Mouse (Mus musculus) cerebellum, postnatal 14 days (tissue): ENCODE measurements around the gene Grap2.
A peak's percentile ranks its signal among the peaks of the same experiment; 100 is the strongest.

Experiments used
- DNase-seq, 2 experiments: peaks; one replicate each; pipeline ENCODE4 v3.0.0; 2021; ENCODE audit warnings: mixed read lengths in 2 of 2

Gene Grap2

DNA sequence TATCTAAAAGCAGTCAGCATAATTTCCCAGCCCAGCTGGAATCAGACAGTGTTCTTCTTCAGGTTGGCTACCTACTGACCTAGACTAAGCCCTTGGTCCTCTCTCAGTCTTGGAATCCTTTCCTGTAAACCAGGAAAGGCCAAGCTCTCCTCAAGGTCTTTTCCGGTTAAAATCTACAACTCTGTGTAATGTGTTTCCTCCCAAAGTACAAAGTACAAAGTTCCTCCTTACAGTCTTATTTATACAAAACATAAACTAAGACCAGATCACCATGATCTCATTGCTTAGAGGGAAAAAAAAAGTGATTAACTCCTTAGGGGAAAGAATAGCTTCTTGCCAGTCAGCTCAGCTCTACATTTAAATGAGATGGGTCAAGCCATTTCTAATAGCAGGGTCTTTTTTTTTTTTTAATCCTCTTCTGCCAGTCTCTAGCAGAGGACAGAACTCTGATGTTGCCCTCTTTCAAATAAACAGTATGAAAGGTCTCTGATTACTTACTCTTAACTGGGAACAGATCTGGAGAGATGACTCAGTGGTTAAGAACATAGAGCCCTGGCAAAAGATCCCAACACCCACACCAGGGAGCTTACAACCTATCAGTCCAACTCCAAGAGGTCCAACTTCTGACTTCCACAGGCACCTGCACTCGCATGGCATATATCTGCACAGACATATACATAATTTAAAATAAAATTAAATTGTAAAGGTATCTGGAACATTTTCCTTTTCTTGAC lies 69.5 kb downstream of the Grap2 start:
- no peak for DNase-seq

DNA sequence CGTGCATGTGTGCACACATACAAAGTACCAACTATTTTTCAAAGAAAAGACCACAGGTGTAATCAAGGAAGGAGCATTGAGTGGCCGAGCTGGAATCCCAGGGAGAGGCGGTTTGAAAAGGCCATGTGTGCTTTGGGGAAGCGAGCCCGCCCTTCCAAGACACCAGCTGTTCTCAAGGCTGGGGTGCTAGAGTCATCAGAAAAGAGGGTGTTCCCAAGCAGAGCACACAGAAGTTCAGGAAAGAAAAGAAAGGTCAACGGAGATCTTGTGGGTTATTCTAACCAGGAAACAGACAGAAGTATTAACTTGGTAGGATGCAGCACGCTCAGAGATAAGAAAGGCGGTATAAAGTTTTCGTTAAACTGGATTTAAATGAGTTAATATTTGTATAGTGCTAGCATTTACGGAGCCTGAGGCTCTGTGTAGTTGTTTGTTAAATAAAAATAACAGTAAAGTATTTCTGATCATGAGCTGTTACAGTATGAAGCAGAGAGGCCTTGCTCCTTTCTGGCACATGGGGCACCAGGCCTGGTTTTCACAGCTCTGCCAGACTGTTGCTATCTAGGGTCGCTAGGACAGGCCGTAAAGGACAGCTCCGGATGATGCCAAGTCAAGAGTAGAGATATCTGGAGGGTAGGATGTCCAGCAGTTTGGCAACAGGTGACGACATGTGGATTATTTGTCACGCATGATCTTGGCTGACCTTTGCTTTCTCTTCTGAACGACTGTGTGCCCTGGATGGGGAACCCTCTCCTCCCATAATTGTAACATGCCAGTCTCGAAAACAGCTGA lies 72.8 kb downstream of the Grap2 start:
- DNase-seq = no peak

DNA sequence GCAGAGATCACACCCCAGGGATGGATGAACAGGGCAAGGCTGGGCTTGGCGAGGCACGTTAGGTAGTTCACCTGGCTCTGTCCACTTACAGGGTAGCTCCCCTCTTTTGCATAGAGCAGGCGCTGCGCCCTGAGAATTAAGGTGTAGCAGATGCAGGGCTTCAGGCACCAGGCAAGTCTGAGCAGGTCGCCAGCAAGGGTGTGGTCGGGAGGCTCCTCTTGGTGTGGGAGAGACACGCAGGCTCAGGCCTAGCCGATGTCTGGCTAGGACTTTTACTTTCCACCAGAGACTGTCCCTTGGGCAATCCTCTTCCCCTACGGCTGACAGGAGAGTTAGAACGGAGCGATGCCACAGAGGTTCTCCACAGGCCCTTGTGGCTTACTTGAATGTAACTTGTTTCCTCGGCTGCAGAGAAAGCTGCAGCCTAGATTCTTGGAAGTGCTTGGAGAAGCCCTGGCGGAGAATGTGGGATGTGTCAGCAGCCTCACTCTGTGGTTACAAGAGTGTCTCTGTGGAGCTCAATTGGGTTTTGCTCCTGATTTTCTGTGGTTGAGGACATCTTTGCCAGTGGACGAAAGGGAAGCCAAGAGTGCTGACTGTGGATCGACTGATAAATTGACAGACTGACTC lies 76.7 kb downstream of the Grap2 start:
- no peak for DNase-seq

DNA sequence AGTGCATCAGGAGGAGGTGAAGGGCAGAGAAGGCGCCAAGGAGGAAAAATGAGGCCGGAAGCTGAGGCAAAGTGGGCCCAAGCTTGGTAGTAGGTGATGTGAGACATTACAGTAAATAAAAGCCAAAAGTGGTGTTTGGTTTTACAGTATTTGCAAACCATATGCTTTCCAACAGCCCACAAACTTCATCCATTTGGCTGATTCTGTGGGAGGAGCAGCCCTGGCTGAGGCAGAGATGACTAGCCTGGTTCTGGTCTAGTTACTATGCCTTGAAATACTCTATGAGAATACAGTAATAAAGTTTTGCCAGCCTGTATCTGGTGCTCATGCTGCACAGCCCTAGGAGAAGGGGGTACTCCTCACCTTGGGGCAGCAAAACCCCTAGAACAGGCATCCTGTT lies 78.0 kb downstream of the Grap2 start:
- DNase-seq = no peak

DNA sequence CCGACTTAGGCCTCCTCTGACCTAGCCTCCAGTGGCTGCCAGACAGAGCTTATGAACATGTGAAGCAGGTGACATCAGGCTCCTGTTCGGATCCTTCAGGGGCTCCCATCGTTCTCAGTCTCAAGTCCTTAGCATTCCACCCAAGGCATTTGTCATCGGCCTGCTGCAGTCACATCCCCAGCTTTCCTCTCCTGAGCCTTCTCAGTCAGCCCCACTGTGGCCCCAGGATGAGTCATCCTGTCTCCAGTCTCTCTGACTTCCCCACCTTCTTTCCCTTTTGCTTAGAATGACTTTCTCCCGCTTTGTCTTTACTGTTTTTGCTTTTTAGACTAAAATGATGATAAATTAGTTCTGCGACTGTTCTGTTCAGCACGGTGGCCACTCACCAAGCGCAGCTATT lies 81.5 kb downstream of the Grap2 start:
- no peak for DNase-seq

DNA sequence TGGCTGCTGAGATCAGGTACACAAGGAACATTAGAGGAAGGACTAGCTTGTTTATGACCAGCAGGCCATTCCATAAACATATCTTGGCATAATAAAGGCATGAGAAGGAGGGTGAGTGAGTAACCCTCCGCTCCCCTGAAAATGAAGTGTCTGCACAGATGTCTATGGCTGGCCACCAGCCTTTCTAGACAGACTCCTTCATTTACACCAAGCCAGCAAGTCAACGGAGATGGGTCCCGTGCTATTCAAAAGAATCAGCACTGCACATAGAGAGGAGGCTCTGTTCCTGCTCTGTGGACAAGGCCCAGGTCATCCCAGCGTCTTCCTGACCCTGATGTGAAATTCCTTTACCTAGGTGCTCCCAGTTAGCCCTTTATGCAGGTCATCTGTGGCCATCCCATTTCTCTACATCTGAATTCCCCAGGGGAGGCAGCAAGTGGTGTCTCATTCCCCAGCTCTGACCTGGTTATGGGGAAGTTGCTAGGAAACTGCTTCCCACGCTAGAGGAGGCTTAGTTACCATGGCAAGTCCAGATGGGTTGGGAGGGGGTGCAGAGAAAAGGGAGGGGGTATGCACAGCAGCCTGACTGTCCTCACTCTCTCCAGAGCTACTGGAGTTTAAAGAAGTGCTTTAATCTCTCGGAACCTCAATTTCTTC lies 86.5 kb downstream of the Grap2 start:
- DNase-seq = no peak

DNA sequence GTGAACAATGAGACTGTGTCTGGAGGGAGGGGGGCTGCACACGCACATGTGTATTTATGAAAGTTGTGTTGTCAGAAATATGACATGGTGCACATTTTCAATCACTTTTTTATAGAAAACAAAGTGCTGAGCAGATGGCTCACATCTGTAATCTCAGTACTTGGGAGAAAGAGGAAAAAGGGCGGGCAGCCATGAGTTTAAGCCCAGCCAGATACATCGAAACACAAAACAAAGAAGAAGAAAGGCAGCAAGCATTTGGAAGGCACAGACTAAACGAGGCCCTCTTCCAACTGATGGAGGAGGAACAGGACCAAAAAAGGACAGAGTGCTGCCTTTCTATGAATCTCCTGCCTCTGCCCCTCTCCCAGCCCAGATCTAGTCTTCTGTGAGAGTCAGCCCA lies 88.6 kb downstream of the Grap2 start:
- DNase-seq = no peak

DNA sequence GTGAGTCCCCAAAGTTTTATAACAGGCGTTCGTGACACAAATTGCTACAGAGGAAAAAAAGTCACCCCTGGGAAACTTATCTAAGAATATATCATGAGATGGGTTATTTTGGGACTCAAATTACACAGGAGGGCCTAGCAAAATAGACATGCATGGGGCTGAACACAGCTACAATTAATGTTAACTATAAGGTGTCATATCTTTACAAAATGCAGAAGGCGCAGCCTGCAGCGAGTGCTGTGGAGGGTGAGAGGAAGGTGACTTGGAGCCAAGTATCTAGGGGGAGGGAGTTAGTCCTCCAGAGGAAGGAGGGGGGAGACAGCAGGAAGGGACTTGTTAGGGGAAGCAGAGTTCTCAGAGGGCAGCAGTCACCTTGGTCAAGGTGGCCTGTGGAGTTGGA lies 92.0 kb downstream of the Grap2 start:
- no peak for DNase-seq

DNA sequence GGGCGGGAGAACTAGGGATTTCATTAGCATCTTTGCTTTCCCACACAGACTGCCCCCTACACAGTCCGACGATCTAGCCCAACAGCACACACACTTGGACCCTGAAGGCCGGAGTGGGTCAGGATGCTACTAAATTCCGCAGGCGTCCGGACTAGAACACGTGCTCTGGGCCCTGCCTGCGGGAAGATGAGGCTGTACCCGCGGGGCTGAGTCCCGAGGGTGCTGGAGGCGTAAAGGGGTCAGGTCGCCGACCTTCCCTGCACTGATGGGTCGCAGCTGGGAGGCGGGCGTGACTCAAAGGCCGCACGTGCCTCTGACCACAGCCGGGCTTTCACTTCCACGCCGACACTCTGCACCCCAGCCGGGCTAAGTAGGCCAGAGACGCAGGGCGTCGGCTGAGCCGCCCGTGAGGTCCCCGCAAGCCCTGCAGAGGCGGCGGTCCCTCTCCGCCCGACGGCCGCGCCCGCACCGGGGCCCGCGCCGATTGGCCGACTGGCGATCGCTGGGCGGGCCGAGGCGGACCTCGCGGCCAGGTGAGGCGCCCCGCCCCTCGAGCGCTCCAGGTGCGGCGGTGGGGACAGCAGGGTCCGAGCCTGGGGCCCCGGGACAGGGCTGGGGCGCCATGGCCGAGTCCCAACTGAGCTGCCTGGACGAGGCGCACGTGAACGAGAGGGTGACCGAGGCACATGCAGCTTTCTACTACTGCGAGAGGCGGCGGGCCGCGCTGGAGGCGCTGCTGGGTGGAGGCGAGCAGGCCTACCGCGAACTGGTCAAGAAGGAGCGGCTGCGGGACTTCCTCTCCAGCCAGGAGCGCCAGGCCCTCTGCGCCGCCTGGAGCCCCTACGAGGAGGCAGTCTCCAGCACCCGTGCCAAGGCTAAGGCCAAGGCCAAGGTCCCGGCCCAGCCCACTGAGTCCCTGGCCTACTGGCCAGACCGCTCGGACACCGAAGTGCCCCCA lies 99.2 kb downstream of the Grap2 start, which contains the start of gene Fam83f:
Fam83f (plus strand) TSS at position 553 of the 958 bp plus-strand sequence.
- DNase-seq = no peak

DNA sequence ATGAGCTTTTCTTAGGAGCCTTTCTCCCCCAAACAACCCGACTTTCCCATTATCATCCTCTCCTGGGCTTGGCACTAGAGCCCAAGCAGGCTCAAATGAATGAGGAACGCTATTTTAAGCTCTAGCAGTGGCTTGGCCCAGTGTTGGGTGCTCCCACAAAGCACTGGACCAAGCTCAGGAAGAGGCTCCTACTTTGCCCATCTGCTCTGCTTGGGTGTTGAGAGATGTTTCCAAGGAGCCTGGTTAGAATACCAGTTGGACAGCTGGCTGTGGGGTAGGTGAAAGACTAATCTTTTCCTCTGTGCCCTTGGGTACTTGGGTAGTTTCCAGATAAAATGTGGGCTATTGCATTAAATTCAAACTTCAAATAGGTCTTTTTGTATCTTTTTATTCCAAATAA lies 100.4 kb downstream of the Grap2 start:
- no peak for DNase-seq

DNA sequence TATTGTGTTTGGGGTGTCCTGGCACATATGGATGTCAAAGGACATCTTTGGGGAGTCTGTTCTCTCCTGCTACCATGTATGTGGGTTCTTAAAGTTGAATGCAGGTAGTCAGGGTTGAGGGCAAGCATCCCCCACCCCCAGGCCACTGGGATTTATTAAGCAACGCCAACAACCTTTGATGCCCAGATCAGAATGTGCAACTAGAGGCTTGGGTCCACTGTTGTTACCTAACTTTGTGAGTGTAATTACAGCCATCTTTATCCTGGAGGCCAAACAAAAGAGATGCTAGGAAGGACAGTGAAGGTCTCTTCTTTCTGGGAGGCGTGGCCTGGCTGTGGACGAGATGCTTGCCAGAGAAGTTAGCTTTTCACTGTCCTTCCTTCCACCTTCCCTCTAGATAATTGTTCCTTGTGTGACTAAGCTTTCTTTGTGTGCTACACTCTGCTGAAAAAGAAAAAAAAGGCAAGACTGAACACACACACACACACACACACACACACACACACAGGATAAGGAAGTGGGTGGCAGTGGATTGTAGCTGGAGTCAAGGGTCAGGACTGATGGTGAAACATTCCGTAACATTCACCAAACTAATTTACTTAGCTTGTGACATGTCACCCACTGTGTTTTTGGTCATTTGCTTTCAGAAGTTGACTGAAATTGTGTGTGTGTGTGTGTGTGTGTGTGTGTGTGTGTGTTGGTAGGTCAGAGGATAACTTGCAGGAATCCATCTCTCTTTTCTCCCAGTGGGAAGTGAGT lies 101.1 kb downstream of the Grap2 start:
- DNase-seq = no peak

DNA sequence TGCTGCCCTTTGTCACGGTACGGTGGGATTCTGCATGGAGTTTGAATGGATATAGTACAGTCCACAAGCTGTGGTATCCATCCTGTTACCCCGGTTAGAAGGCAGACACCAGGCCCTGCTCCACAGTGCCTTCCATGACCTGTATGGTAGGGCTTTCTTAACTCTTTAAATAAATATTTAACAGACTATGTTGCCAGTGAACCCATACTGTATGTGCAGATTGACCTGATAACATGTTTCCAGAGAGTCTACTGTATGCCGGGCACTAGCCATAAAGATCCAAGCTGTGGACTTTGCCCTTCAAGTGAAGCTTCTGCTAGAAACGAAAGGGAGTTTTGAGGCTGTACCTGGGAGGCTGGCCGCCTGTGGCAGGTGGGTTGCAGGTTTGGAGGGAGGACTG lies 102.3 kb downstream of the Grap2 start:
- no peak for DNase-seq

DNA sequence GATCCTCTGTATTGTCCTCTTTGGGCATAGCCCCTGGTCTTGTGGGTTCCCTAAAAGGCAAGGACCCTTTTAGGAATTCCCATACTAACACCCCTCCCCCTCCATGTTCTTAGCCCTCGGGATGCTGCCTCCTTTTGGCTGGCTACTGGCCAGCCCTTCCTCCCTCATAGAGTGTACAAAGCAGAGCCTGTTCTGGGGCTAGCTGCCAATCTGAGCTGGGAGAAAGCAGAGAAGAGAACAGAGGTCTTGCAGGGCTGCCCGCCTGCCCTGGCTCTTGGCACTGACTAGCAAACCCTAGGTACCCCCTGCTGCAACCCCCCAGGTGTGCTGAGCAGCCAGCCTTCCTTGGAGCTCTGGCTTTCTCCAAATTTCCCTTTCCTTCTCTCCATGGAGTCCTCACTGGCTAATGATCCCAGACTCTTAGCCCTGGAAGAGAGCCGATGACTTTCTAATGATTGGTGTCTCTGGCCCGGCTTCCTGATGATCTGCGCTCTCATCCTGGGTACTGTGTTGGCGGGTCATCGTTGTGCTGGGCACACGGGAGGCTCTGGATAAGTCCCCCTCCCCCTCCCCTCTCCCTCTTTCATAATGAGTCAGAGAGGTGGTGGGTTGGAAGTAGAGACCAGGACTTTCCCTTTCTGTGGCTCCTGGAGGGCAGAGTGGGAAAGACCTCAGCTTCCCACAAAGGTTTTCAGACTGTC lies 107.3 kb downstream of the Grap2 start:
- peak; percentile 57 to 69 for DNase-seq

DNA sequence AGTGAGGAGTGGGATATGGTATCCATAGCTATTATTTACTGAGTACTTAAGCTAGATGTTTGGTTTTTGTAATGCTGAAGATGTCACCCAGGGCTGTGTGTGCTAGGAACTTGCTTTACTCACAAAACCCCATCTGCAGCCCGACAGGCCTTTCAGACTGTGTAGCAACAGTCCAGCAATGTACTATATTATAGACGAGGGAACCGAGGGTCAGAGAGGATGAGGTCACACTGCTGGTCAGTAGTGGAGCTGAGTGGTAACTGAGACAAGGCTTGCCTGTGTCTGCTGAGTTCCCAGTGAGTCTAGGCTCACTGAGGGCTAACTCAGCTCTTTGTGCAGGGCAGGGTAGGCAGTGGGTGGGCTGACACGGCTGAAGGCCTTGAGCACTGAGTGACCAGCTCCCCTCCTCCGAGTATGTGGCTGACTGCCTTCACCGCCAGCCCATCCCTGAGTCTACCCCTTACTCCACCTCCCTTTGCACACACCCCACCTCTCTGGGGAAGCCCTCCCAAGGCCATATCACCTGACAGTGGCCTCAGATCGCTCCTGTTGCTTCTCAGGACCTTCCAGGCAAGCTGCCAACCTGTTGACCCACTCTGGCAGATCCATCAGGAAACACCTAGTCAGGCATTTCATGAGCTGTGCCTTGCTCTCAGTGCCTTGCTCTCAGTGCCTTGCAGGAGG lies 108.1 kb downstream of the Grap2 start:
- peak in 1 of 2 experiments; percentile 58 for DNase-seq

DNA sequence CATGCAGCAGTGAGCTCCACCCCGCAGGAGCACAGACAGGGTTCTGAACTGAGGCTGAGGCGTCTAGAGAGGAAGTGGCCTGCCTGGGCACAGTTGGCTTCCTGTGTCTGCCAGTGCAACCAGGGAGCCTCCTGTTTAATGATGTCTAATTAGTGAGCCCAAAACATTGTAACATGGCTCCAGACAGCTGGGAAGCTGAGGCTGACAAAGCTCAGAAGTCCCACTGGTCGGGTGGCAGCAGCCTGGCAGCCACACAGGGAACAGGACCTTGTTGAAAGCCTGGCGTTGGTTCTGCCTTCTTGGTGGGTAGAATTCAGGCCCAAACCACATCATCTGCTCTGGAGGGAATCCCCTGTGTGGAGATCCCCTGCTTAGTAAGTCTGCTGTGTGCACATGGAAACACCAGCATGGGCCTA lies 109.1 kb downstream of the Grap2 start:
- DNase-seq = no peak

DNA sequence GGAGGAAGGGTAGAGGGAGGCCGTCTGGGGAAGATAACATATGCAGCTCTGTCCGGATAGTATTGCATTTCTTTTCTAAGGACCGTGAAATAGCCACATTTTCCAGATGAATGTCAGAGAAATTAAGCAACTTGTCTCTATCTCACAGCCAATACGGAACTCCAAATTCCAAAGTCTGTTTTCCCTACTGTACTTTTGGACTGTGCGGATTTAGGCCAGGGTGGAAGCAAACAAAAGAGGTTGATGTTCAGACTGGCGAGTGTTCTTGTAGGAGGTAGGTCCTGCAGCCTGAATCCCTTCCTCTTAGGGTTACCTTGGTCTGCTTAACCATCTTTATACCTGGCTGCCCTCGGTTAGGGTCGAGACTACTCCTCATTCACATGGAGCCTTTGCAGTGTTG lies 109.9 kb downstream of the Grap2 start:
- DNase-seq = no peak

DNA sequence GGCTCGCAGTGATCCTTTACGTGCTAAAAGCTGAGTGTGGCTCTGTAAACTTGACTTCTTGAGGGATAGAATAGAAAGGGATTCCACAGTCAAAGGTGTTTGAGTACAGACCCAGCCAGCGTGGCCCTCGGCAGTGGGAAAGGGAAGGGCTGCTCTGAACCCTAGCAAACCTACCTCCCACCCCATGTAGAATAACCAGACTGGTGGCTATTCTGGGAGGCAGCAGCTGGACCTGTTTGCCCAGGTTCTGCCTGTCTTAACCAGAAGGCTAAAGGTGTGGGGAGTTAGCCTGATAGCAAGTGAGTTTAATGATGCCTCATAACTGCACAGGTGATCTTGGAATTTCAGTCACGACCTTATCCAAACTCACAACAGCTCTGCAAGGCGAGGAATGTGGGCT lies 110.8 kb downstream of the Grap2 start:
- no peak for DNase-seq

DNA sequence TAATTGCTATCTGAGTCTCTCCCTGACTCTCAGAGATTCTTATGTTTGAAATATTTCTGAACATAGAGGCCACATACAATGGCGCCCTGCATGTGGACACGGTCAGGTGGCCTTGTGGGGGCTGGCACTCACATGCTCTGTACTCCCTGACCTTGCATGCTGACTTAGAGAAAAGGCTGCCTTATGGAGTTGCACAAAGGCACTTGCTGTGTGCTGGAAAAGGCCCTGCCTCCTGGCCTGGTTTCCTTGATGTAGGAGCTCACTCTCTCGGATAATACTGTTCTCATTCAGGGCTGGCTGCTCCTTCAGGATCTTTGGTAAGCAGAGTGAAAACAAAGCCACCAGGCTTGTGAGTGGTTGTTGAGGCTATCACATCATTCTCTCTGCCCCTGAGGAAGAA lies 111.6 kb downstream of the Grap2 start:
- DNase-seq = no peak

DNA sequence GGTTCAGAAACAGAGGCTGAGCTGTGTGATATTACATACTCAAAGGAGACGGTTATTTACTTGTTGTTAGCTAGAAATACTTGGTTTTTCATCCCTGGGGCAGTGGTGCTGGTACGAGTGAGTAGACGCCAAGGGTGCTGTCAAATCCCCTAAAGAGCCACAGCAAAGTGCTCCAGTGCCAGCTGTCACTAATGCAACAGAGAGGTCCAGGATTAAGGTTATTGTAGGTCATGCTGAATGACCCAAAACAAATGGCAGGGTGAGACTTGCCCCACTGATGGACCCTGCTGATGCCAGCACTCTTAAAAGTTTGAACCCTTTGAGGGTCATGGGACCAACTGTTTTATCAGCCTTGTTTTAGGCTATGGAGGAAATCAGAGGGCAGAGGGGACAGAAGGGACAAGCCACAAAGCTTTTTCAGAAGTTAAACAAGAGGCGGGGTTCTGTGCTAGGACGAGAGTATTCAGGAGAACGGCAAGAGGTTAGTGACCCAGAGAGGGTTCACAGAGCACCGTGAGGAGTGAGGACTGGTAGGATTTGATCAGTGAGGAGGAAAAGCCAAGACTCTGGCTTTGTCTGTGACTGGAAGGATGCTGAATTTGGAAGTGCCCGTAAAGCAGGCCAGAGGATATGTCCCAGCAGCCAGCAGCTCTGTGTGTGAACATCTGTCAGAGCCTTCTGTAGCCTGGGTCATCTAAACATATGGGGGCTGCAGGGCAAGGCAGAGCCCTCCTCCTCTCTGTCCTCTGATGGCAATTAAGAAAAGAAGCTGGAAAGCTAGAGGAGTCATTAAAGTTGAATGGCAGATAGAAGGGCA lies 112.6 kb downstream of the Grap2 start:
- DNase-seq = no peak
